Mouse (Mus musculus): ENCODE results near the gene Dgkh. TPM values are rescaled to one million over a fixed set of nuclear protein-coding genes. Genes with fewer than 3 reads are reported as not detected.
"Not testable (repeated sequence)": the region's sequence is repeated elsewhere in the genome, so short reads cannot be mapped to it uniquely, and the experiment has no call there.

Dgkh gene
- 1 to 10 TPM; 8.6 to 8.9 TPM for total RNA-seq (2021)
- long read RNA-seq, experiment 1, full-length matches to known transcripts: 3 of 7 reads
- long read RNA-seq, experiment 1, partial matches to known transcripts: 3 of 7 reads
- long read RNA-seq, experiment 1, other reads (novel, unspliced or antisense): 1 of 7 reads
- long read RNA-seq, experiment 2, full-length matches to known transcripts: 4 of 5 reads
- long read RNA-seq, experiment 2, partial matches to known transcripts: 1 of 5 reads
- long read RNA-seq, experiment 2, other reads (novel, unspliced or antisense): 0 of 5 reads

- peak; percentile 90 to 94 for DNase-seq (ENCODE audit: low spot score in 2 of 2)
Observed at GRCm38 (mm10) chr14:78732617-78733312, at the start of gene Dgkh. Gene Dgkh, minus strand, starts transcription at chr14:78732776.

- no peak for DNase-seq (ENCODE audit: low spot score in 2 of 2)
Observed at GRCm38 (mm10) chr14:78777215-78777614, 44.6 kb upstream of the Dgkh start.

- no peak for DNase-seq (ENCODE audit: low spot score in 2 of 2)
Observed at GRCm38 (mm10) chr14:78776659-78777058, 44.1 kb upstream of the Dgkh start.

- DNase-seq (ENCODE audit: low spot score in 2 of 2): no peak
Observed at GRCm38 (mm10) chr14:78775699-78776098, 43.1 kb upstream of the Dgkh start.

GRCm38 (mm10) chr14:78775226-78775625 is 42.6 kb upstream of the Dgkh start:
- DNase-seq (ENCODE audit: low spot score in 2 of 2): no peak

GRCm38 (mm10) chr14:78770457-78770856 is 37.9 kb upstream of the Dgkh start:
- DNase-seq (ENCODE audit: low spot score in 2 of 2): no peak

- DNase-seq (ENCODE audit: low spot score in 2 of 2): no peak
Observed at GRCm38 (mm10) chr14:78761064-78761463, 28.5 kb upstream of the Dgkh start.

GRCm38 (mm10) chr14:78759491-78759890 is 26.9 kb upstream of the Dgkh start:
- DNase-seq (ENCODE audit: low spot score in 2 of 2): no peak

- DNase-seq (ENCODE audit: low spot score in 2 of 2): no peak
Observed at GRCm38 (mm10) chr14:78755316-78755715, 22.7 kb upstream of the Dgkh start.

- no peak for DNase-seq (ENCODE audit: low spot score in 2 of 2)
Observed at GRCm38 (mm10) chr14:78748692-78749091, 16.1 kb upstream of the Dgkh start.

GRCm38 (mm10) chr14:78747969-78748651 is 15.5 kb upstream of the Dgkh start:
- no peak for DNase-seq (ENCODE audit: low spot score in 2 of 2)

GRCm38 (mm10) chr14:78747454-78747853 is 14.9 kb upstream of the Dgkh start:
- no peak for DNase-seq (ENCODE audit: low spot score in 2 of 2)

- no peak for DNase-seq (ENCODE audit: low spot score in 2 of 2)
Observed at GRCm38 (mm10) chr14:78734605-78735004, 2.0 kb upstream of the Dgkh start.

GRCm38 (mm10) chr14:78734203-78734602 is 1.6 kb upstream of the Dgkh start:
- DNase-seq (ENCODE audit: low spot score in 2 of 2): not testable (repeated sequence)

GRCm38 (mm10) chr14:78733366-78734076 is 945 bp upstream of the Dgkh start:
- no peak for DNase-seq (ENCODE audit: low spot score in 2 of 2)

- DNase-seq (ENCODE audit: low spot score in 2 of 2): peak; percentile 38 to 44
Observed at GRCm38 (mm10) chr14:78731852-78732616, 542 bp downstream of the Dgkh start.

GRCm38 (mm10) chr14:78731240-78731639 is 1.3 kb downstream of the Dgkh start:
- DNase-seq (ENCODE audit: low spot score in 2 of 2): no peak

GRCm38 (mm10) chr14:78725976-78726375 is 6.6 kb downstream of the Dgkh start:
- DNase-seq (ENCODE audit: low spot score in 2 of 2): no peak

- no peak for DNase-seq (ENCODE audit: low spot score in 2 of 2)
Observed at GRCm38 (mm10) chr14:78725307-78725956, 7.1 kb downstream of the Dgkh start.
